13 mouse cellular contexts compared by ENCODE assay signal in genomic region chr1:37698186-37698839, GRCm38 (mm10). TPM values are rescaled to one million over a fixed set of nuclear protein-coding genes. Genes with fewer than 3 reads are reported as not detected.
A peak's percentile ranks its signal among the peaks of the same experiment; 100 is the strongest.
DNase-seq lines count a peak whose midpoint lies in the region; ATAC-seq and TF ChIP-seq lines count a peak whose summit lies in the region.
"Had no signal": no experiment of that assay in that cellular context is flagged by ENCODE, and none has a peak within 500 bp of the region (broad histone marks: within the 10 kb centered on the region; RNA-seq: fewer than 3 reads in every experiment).

No protein-coding gene starts in this region.

- no peak overlapping the region for H3K4me3 ChIP-seq in forebrain, embryonic 12.5 days (replicated peaks)
- H3K4me3 ChIP-seq in forebrain, embryonic 10.5 days, result no peak overlapping the region
- no peak overlapping the region for H3K4me3 ChIP-seq in lung, embryonic 15.5 days
- H3K4me3 ChIP-seq in lung, adult 2 months (replicated peaks; ENCODE audit: extremely low read depth, low read depth, low read length), result no peak overlapping the region
- H3K4me3 ChIP-seq in hindbrain, embryonic 15.5 days, result no peak overlapping the region
- H3K4me3 ChIP-seq: neural tube, embryonic 12.5 days had no signal

- no peaks in the 10 kb centered on the region for H3K36me3 ChIP-seq in forebrain, embryonic 12.5 days (replicated peaks)
- H3K36me3 ChIP-seq in forebrain, embryonic 10.5 days (replicated peaks), result no peaks in the 10 kb centered on the region
- no peaks in the 10 kb centered on the region for H3K36me3 ChIP-seq in lung, embryonic 15.5 days
- H3K36me3 ChIP-seq in hindbrain, embryonic 15.5 days, result no peaks in the 10 kb centered on the region
- H3K36me3 ChIP-seq: neural tube, embryonic 12.5 days had no signal

- no peak for DNase-seq in forebrain, embryonic 10.5 days (ENCODE audit: extremely low spot score, low spot score)
- no peak for DNase-seq in lung, adult 2 months
- peak; percentile 31 for DNase-seq in naive thymus-derived CD4-positive, alpha-beta T cell, adult 2 months (ENCODE audit: low read depth)
- no peak for DNase-seq in gastrocnemius, postnatal 25 days
- no peak for DNase-seq in gastrocnemius, adult 8-10 months (ENCODE audit: low spot score in 2 of 2)
- DNase-seq: cerebellum, postnatal 36 days; kidney, adult 11 months had no signal

- no peak overlapping the region for H3K9ac ChIP-seq in forebrain, embryonic 12.5 days
- H3K9ac ChIP-seq in lung, embryonic 15.5 days, result no peak overlapping the region
- no peak overlapping the region for H3K9ac ChIP-seq in hindbrain, embryonic 15.5 days
- H3K9ac ChIP-seq: liver, embryonic 14.5 days; neural tube, embryonic 12.5 days had no signal

- no peak for TF ChIP-seq POLR2A in lung, adult 2 months (IDR thresholded peaks at IDR 0.05; ENCODE audit: borderline replicate concordance, extremely low read depth, low read depth, low read length)

- ATAC-seq in forebrain, embryonic 12.5 days (ENCODE audit: low FRiP score), result peak; percentile 58; the same call in 1 of the 2 replicates
- peak; percentile 60 for ATAC-seq in lung, embryonic 15.5 days (ENCODE audit: borderline replicate concordance, extremely low read depth, low FRiP score, low TSS enrichment)
- ATAC-seq in hindbrain, embryonic 15.5 days (ENCODE audit: low FRiP score, low read depth), result peak; percentile 81
- ATAC-seq: Patski had no signal

- no peak overlapping the region for H3K27ac ChIP-seq in forebrain, embryonic 12.5 days
- no peak overlapping the region for H3K27ac ChIP-seq in forebrain, embryonic 10.5 days
- H3K27ac ChIP-seq in lung, embryonic 15.5 days, result no peak overlapping the region
- H3K27ac ChIP-seq in hindbrain, embryonic 15.5 days (replicated peaks), result no peak overlapping the region
- H3K27ac ChIP-seq: liver, embryonic 14.5 days; neural tube, embryonic 12.5 days had no signal

- whole genome bisulfite sequencing in forebrain, embryonic 12.5 days, result 74% methylated on average over 8 of the region's 8 CpGs
- 86% methylated on average over 8 of the region's 8 CpGs for WGBS in forebrain, embryonic 10.5 days
- 42% methylated on average over 8 of the region's 8 CpGs for WGBS in lung, embryonic 15.5 days
- 42% methylated on average over 8 of the region's 8 CpGs for WGBS in lung, adult 2 months
- 61% methylated on average over 8 of the region's 8 CpGs for WGBS in hindbrain, embryonic 15.5 days

- TF ChIP-seq CTCF in lung, adult 2 months (IDR thresholded peaks at IDR 0.05; ENCODE audit: insufficient read depth, low read length), result no peak

- 0 out of 2 replicates have a peak, but pooled peaks cover 4% of the 10 kb centered on the region for H3K4me1 ChIP-seq in forebrain, embryonic 12.5 days
- peaks cover 19% of the 10 kb centered on the region for H3K4me1 ChIP-seq in forebrain, embryonic 10.5 days
- H3K4me1 ChIP-seq in lung, embryonic 15.5 days, result peaks cover 37% of the 10 kb centered on the region
- no peaks in the 10 kb centered on the region for H3K4me1 ChIP-seq in lung, adult 2 months (ENCODE audit: control insufficient read depth, insufficient read depth, low read length)
- 0 out of 2 replicates have a peak, but pooled peaks cover 2% of the 10 kb centered on the region for H3K4me1 ChIP-seq in hindbrain, embryonic 15.5 days (replicated peaks)
- H3K4me1 ChIP-seq: neural tube, embryonic 12.5 days had no signal

- H3K9me3 ChIP-seq in forebrain, embryonic 12.5 days, result no peaks in the 10 kb centered on the region
- no peaks in the 10 kb centered on the region for H3K9me3 ChIP-seq in forebrain, embryonic 10.5 days
- H3K9me3 ChIP-seq in lung, embryonic 15.5 days, result no peaks in the 10 kb centered on the region
- no peaks in the 10 kb centered on the region for H3K9me3 ChIP-seq in hindbrain, embryonic 15.5 days
- H3K9me3 ChIP-seq: neural tube, embryonic 12.5 days had no signal

- no peak overlapping the region for H3K4me2 ChIP-seq in forebrain, embryonic 12.5 days
- no peak overlapping the region for H3K4me2 ChIP-seq in lung, embryonic 15.5 days
- H3K4me2 ChIP-seq in hindbrain, embryonic 15.5 days, result no peak overlapping the region
- H3K4me2 ChIP-seq: neural tube, embryonic 12.5 days had no signal

- H3K27me3 ChIP-seq in forebrain, embryonic 12.5 days, result no peaks in the 10 kb centered on the region
- H3K27me3 ChIP-seq in forebrain, embryonic 10.5 days (ENCODE audit: poor library complexity, severe bottlenecking), result no peaks in the 10 kb centered on the region
- no peaks in the 10 kb centered on the region for H3K27me3 ChIP-seq in lung, embryonic 15.5 days
- H3K27me3 ChIP-seq in hindbrain, embryonic 15.5 days, result no peaks in the 10 kb centered on the region
- H3K27me3 ChIP-seq: neural tube, embryonic 12.5 days; Patski had no signal

RNA-seq across cellular contexts. Expression of gene 2010300C02Rik, which starts 21.6 kb away (rescaled TPM):
- 1.1 and 1.5 TPM in 2 replicates for polyA plus RNA-seq in forebrain, embryonic 12.5 days (2016; fragmentation: Nextera tagmentation; extraction: Ambion mirVana)
- polyA plus RNA-seq in forebrain, embryonic 10.5 days (2016; fragmentation: Nextera tagmentation; extraction: Ambion mirVana), result 0.66 and 0.68 TPM in 2 replicates
- polyA plus RNA-seq in lung, embryonic 15.5 days (2015; fragmentation: Nextera tagmentation; extraction: Ambion mirVana), result 9.9 and 12.1 TPM in 2 replicates
- polyA plus RNA-seq in lung, adult 2 months (2012; rRNA removed), result 12.9 and 14.5 TPM in 2 replicates
- 2.5 and 3.2 TPM in 2 replicates for polyA plus RNA-seq in hindbrain, embryonic 15.5 days (2015; fragmentation: Nextera tagmentation; extraction: Ambion mirVana)
- total RNA-seq in gastrocnemius, postnatal 25 days (2021), result under 1 TPM; 0.13 to 0.24 TPM
- under 1 TPM; 0.18 to 0.67 (median 0.25) TPM for total RNA-seq in gastrocnemius, adult 8-10 months (2022)
